Mouse (Mus musculus): ENCODE measurements around the gene Npcd.

DNA sequence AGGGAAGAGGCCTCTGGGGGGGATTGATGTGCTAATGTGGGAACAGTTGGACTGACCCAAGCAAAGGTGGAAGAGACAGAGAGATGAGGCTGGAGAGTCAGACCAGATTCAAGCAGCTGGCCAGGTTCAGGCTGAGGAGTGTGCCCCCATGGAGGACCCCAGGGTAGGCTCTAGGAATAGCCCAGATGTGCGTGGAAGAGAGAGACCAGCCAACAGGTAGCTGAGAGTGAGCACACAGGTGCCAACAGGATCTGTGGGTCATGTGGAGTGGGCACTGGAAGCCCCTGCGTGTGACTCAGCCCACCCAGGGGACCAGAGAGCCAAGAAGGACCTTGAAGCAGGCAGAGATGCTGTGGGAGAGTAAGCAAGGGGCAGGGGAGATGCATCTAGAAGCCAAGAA is 32.4 kb downstream of the Npcd start:
- TF ChIP-seq POLR2A (IDR thresholded peaks at IDR 0.05; ENCODE audit: low read depth, low read length) (no peak), CTCF (IDR thresholded peaks at IDR 0.05; ENCODE audit: borderline replicate concordance, insufficient read depth, low read length) (no peak)

All from embryonic fibroblast, embryonic 13.5 days (primary cell).